Mouse (Mus musculus) small intestine, adult 2 months (tissue): ENCODE data around the gene Mpzl1.

Source experiments
- CTCF ChIP-seq: fragments of 200-500 bp; IDR thresholded peaks from 2 replicates; pipeline ENCODE4 v1.5.1; 2012; ENCODE audit warnings: low read depth, mild to moderate bottlenecking, control low read depth, inconsistent platforms, low read length, moderate library complexity, mixed read lengths; ENCODE audit not compliant: insufficient replicate concordance, insufficient read length; ENCODE audit errors: extremely low read depth
- POLR2A ChIP-seq: fragments of 200-500 bp; IDR thresholded peaks from 2 replicates; pipeline ENCODE4 v1.6.1; 2012; ENCODE audit warnings: low read depth, mild to moderate bottlenecking, control low read depth, inconsistent platforms, low read length, moderate library complexity

- TF ChIP-seq CTCF (no peak), POLR2A (no peak)
These were observed 29.2 kb downstream of the Mpzl1 start for GRCm38 (mm10) chr1:165605108-165605507.
